Mouse (Mus musculus) T-helper 17 cell (primary cell): ENCODE data around the gene Fbln1.
"Not testable (repeated sequence)": the region's sequence is repeated elsewhere in the genome, so short reads cannot be mapped to it uniquely, and the experiment has no call there.

ENCODE experiments used
- in situ Hi-C, 2 experiments: fragments of 300-600 bp; cut with MboI, MseI; formaldehyde crosslinking; loops; 1 replicate in 1 of 2; 2 replicates in 1 of 2; pipeline ENCODE4 v1.15.1; 2025; ENCODE audit warnings: high pct_unique_total_duplicates in 2 of 2

Fbln1 gene

GRCm38 (mm10) chr15:85284651-85285050 lies 78.9 kb downstream of the Fbln1 start:
- in situ Hi-C loops: no loop called here

GRCm38 (mm10) chr15:85294632-85295031 lies 88.9 kb downstream of the Fbln1 start:
- in situ Hi-C loops: no loop called here

- in situ Hi-C loops: no loop called here
Observed at GRCm38 (mm10) chr15:85295544-85295943, 89.8 kb downstream of the Fbln1 start.

GRCm38 (mm10) chr15:85295977-85296376 lies 90.2 kb downstream of the Fbln1 start:
- in situ Hi-C loops: no loop called here

GRCm38 (mm10) chr15:85296538-85296937 lies 90.8 kb downstream of the Fbln1 start:
- in situ Hi-C loops: no loop called here

- in situ Hi-C loops: no loop called here
Observed at GRCm38 (mm10) chr15:85298167-85298781, 92.5 kb downstream of the Fbln1 start.

- in situ Hi-C loops: no loop called here
Observed at GRCm38 (mm10) chr15:85298946-85299345, 93.2 kb downstream of the Fbln1 start.

GRCm38 (mm10) chr15:85303241-85303640 lies 97.5 kb downstream of the Fbln1 start:
- in situ Hi-C loops: no loop called here

GRCm38 (mm10) chr15:85303976-85304375 lies 98.2 kb downstream of the Fbln1 start:
- in situ Hi-C loops: no loop called here

GRCm38 (mm10) chr15:85307061-85307660 lies 101.4 kb downstream of the Fbln1 start:
- in situ Hi-C loops: loop anchor here in 1 of 2 experiments (5.0 kb wide), 1 partner anchor 270 kb away; no protein-coding TSS in a partner anchor

GRCm38 (mm10) chr15:85311058-85311657 lies 105.4 kb downstream of the Fbln1 start:
- in situ Hi-C loops: no loop called here

GRCm38 (mm10) chr15:85315378-85316025 lies 109.8 kb downstream of the Fbln1 start:
- in situ Hi-C loops: no loop called here

GRCm38 (mm10) chr15:85316342-85317140 lies 110.8 kb downstream of the Fbln1 start:
- in situ Hi-C loops: no loop called here

- in situ Hi-C loops: loop anchor here in 1 of 2 experiments (5.0 kb wide), 1 partner anchor 162 kb away; no protein-coding TSS in a partner anchor
Observed at GRCm38 (mm10) chr15:85319924-85320668, 114.3 kb downstream of the Fbln1 start.

- in situ Hi-C loops: loop anchor here in 1 of 2 experiments (5.0 kb wide), 1 partner anchor 159 kb away; no protein-coding TSS in a partner anchor
Observed at GRCm38 (mm10) chr15:85323214-85323613, 117.5 kb downstream of the Fbln1 start.

- in situ Hi-C loops: loop anchor here in 1 of 2 experiments (5.0 kb wide), 1 partner anchor 158 kb away; no protein-coding TSS in a partner anchor
Observed at GRCm38 (mm10) chr15:85324426-85324825, 118.7 kb downstream of the Fbln1 start.

- in situ Hi-C loops: no loop called here
Observed at GRCm38 (mm10) chr15:85327808-85328207, 122.1 kb downstream of the Fbln1 start.

- in situ Hi-C loops: not testable (repeated sequence)
Observed at GRCm38 (mm10) chr15:85328455-85328854, 122.7 kb downstream of the Fbln1 start.

GRCm38 (mm10) chr15:85329096-85329495 lies 123.3 kb downstream of the Fbln1 start:
- in situ Hi-C loops: no loop called here

- in situ Hi-C loops: no loop called here
Observed at GRCm38 (mm10) chr15:85330024-85330423, 124.3 kb downstream of the Fbln1 start.

- in situ Hi-C loops: not testable (repeated sequence)
Observed at GRCm38 (mm10) chr15:85333511-85333910, 127.8 kb downstream of the Fbln1 start.
